Mouse (Mus musculus) kidney, adult 18-20 months (tissue): Measurements from ENCODE around the gene Slc29a1.
A peak's percentile ranks its signal among the peaks of the same experiment; 100 is the strongest.
"Not testable (repeated sequence)": the region's sequence is repeated elsewhere in the genome, so short reads cannot be mapped to it uniquely, and the experiment has no call there.

ENCODE experiments used
- DNase-seq: peaks from one replicate; pipeline ENCODE4 v3.0.0; 2021

Gene Slc29a1

DNA sequence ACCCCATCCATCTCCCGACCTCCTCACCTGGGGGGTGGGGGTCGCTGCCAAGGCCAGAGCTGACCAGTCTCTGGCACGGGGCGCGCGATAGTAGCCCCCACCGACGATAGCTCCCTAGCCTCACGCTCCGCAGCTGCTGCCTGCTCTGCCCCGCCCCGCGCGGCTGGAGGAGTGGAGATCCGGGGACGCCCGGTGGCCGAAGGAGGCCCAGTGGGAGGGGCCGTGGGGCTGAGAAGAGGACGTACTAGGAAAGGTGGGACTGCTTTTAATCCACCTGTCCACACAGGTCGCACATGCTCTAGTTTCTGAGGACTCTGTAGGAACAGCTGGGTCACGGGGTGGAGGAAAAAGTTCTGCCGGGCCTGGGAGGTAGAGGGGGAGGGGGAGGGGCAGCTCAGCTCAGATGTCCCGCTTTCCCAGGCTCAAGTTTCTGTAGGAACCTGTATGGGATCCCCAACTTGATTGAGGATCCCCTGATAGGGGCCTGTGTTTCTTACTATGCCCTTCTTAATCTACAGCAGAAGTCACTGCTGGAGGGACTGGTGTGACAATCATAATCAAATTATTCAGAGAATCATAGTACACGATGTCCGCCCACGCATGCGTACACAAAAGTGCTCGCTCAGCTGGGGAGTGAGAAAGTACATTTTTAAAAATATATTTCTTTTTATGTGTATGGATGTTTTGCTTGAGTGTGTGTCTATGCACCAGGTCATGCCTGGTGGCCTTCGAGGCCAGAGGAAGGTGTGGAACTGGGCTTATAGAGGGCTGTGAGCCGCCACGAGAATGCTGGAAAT is at the start of gene Slc29a1:
Gene Slc29a1 (minus strand): TSS at position 161 of the 797 bp plus-strand sequence.
- peak; percentile 79 for DNase-seq

DNA sequence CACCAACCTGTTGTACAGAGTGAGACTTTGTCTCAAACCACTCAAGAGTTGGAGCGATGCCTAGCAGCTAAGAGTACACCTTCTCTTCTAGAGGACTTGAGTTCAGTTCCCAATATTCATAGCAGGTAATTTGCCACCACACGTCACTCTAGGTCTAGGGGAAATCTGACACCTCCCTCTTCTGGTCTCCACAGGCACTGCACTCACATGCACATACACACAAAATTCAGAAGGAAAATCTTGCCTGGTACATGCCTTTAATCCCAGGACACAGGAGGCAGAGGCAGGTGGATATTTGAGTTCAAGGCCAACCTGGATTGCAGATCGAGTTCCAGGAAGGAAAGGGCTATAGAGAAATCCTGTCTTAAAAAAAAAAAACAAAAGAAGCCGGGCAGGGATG is 44.8 kb upstream of the Slc29a1 start:
- no peak for DNase-seq

DNA sequence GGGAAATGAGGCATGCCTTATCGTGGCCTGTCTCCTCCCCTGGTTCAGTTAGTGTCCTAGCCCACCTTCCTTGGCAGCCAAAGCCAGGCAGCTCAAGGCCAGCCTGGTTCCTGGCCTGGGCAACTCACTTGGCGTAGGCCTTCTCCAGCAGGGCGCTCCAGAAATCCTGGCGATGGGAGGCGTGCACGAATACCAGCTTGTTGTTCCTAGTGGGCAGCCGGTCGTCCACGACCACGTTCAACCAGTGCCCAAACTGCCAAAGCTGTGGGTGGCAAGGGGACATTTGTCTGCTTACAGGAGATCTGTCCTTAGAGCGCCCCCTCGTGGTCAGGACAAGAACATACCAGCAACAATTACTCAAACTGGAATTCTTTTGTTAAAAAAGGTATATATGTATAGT is 43.3 kb upstream of the Slc29a1 start:
- peak; percentile 65 for DNase-seq

DNA sequence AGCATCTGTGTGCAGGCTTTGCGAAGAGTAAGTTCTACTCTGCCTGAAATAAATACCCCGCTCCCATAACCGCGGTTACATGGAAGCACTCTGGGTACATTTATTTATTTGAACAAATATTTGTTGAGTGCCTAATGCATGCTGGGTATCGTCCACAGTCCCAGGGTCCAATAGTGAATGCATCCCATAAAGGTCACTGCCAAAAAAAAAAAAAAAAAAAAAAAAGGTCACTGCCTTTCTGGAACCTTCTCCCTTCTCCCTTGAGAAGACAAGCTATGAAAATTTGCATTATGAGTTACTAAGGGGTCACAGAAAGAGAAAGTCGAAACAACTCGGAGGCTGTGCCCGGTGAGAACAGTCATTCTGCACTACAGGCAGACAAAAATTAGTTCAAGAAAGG is 42.6 kb upstream of the Slc29a1 start:
- no peak for DNase-seq

DNA sequence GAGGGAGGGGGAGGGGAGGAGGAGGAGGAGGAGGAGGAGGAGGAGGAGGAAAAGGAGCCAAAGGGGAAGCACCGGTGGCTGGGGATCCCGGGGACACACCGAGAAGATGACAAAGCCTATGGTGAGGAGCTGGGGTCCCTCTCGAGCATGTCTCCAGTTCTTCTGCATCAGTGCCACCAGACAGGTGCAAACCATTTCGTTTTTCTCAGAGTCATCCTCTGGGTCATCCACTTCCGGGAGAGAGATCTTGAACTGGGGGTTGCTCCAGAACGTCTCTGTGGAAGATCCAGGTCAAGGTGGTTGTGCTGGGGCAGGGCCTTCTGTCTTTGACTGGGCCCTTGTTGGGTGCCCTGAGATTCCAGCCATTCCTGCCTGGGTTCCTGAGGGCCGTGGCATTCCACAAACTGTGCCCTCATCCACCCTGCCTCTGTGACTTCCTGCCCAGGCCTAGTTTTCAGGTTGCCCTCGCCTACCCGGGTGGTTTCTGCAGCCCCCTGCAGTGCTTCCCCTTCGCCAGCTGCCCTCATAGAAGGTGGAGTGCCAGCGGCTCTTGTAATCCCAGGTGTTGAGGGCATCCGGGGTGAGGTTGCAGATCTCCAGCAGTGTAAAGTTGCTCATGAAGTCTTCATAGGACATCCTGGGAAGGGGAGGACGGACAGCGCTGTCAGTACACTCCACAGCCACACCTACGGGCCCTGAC is 39.3 kb upstream of the Slc29a1 start:
- DNase-seq: no peak

DNA sequence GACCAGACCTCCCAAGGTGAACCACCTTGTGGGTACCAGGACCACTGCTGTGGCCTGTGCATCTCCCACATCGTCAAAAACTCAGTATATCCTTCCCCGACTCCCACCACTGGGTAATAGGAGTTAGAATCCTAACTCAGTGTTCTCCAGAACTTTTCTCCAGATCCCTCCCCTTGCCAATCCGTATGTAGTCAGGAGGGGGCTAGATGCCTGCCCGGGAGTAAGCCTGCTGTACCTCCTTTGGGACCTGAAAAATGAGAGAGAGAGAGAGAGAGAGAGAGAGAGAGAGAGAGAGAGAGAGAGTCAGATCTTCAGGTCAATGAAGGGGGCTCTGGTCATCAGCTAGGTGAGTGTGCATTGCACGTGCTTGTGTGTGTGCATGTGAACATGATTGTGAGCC is 34.6 kb upstream of the Slc29a1 start:
- DNase-seq: no peak

DNA sequence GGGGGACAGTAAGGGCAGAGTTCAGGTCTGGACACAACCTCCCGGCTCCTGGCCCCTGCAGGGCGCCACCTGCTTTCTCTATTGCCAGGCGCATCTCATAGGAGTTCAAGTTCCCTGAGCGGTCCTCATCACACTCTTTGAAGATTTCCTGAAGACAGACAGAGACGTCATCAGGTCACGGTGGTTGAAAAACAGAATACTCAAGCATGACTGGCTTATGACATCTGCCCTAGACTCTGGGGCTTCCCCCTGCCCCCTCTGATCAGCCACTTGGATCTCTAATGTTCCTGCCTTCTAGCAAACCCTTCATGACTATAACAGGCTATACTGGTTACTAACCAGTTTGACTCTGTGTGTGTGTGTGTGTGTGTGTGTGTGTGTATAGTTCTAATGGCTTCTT is 32.5 kb upstream of the Slc29a1 start:
- DNase-seq: no peak

DNA sequence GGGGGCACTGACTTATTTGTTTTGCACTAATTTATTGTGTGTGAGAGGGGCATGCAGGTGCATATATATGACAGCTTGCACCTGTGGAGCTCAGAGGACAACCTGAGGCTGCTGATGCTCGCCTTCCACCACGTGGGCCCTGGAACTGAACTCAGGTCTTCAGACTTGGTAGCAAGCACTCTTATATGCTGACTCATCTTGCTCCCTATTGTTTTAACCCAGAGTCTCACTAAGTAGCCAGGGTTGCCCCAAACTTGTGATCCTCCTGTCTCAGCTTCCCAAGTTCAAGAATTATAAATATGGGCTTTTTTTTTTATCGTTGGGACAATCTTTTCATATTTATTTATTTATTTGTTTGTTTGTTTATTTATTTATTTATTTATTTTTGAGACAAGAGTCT is 31.6 kb upstream of the Slc29a1 start:
- no peak for DNase-seq

DNA sequence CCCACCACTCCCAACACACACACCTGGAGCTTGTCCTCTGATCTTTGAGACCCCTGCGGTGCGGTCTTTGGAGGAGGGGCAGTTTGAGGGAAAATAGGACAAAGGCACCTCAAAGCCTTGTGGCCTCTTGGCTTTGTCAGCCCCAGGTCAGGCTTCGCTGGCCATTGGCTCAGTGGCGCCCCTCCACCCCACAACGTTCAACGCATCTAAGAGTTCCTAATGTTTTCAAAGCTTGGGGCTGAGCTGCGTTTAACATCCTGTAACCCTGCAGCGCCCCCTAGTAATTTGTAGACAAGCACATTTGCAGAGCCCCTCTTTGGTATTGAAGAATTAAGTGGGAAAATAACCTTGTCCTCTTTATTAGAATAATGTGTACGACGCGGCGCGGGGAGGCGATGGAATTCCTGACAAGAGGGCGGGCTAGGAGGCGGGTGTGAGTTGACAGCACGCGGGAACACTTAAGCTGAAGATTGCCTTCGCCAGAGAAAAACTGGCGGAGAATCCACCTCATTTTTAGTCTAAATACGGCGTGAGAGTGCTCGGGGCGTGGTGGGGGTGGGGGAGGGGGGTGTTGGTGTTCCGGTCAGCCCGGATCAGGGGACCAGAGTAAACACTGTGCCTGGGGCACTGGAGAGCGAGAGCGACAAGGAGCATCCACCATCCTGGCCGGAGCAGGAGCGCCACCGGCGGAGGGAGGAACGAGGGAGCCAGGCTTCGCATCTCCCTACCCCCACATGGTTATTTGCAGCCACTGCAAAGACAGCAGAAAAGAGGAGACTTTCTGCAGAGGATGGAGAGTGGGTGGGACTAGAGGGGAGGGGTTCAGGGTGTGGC is 30.7 kb upstream of the Slc29a1 start:
- peak; percentile 61 for DNase-seq

DNA sequence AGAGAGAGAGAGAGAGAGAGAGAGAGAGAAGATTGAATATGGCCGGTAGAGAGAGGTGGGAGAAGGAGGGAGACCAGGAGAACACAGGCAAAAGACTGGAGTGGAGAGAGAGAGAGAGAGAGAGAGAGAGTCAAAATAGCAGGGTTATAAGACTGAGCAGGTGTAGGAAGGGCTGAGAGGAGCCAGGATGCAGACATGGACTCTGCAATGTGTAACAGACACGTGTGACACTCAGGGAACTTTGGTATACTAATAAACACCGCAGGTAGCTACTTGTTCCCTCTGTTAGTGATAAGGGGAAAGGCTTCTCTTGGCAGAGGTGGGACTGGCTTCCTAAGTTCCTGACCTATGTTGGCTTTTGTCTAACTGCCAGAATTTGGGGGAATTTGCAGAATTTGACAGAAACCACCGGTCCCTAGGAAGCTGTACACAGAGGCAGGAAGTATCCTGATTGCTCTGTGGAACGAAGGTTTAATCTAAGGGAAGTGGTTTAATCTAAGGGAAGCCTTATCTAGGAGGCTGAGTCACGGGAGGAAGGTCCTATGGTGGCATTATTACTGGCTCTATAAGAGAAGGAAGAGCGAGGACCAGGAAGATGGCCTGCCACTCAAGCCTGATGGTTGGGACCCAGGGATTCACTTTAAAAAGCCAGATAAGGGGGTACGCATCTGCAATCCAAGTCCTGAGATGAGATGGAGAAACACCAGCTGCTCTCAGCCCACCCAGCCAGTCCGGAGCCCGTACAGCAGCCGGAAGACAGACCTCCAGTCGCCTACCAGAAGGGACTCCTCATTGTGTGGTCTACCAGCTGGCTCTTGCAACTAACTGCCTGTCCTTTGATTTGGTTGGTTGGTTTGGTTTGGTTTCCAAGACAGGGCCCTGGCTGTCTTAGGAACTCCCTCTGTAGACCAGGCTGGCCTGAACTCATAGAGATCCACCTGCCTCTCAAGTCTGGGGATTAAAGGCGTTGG is 29.8 kb upstream of the Slc29a1 start:
- no peak for DNase-seq

DNA sequence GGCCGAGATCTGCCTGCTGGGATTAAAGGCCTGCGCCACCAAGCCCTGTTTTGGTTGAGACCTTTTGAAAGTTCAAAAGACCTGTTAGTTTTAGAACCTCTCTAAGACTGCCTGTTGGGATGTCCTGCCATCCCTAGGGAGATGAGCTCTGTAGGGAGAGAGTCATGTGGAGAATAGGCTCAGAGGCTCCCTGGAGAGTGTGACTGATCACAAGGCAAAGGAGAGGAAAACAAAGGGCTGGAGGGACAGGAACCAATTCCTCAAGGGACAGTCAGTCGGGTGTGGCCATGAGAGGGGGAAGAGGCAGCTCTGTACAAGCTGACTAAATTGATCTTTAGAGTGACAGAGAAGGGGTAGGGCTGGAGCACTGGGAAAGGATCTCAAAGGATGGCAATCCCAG is 28.8 kb upstream of the Slc29a1 start:
- no peak for DNase-seq

DNA sequence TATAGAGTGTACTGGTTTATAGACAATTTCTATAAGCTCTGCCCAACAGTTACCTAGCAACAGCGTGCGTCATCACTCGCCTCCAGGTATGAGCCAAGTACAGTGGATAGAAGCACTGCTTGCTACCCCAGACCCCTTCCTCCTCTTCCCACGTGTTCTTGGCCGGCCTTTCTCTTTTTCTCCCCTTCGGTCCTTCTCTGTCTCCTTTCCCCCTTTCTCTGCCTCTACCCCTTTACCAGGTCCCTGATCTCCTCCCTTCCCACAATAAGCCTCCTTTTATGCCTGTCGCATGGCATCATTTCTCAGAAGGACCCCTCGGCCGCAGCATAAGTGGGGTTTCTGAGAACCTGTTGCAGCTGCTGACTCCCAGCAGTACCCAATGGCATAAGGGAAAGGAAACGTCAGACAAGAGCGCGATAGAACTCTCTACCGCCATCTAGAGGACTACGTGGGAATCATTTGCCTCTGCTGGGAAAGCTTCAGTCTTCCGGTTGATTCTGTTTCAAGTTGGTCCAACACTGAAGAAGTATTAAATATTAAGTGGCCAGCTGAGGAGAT is 27.2 kb upstream of the Slc29a1 start:
- DNase-seq: peak; percentile 67

DNA sequence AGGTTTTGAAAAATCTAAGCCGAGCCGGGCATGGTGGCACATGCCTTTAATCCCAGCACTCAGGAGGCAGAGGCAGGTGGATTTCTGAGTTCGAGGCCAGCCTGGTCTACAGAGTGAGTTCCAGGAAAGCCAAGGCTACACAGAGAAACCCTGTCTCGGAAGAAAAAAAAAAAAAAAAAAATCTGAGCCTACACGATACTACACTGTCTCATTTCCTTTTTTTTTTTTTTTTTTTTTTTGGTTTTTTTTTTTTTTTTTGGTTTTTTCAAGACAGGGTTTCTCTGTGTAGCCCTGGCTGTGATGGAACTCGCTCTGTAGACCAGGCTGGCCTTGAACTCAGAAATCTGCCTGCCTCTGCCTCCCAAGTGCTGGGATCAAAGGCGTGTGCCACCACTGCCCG is 24.0 kb upstream of the Slc29a1 start:
- not testable (repeated sequence) for DNase-seq

DNA sequence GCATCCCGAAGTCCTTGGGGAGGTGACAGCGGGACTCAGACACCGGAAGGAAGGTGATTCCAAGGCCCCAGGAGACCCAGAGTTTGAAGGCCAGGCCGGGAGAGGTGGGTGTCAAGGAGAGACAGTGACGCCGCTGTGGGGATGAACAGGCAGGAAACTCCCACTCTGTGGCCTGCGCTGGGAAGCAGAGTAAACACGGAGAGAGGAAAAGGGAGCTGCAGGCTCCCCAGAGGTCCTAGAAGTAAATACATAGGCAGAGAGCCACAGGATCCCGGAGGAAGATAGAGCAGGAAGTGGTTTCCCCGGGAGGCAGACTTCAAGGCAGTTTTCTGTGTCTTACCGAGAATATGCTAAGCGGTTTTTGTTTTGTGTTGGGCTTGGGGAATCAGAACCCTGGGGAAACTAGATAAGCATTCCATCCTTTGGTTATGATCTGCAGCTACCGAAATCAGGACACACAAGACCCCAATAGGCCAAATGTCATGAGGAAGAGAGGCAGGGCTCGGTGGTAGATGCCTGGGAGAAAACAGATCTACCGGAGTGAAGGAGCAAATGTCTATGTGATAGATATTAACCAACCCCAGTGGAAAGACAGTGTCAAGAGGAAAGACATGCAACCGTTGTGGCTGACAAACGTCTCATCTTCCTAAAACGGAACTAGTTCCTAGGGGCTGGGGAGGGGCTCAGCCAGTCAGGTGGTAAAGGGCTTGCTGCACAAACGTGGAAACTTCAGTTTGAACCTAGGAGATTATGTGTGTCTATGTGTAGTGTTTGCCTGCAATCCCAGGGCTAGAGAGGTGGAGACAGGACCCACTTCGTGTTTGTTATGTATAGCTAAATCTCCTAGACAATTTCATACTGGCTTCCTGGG is 20.2 kb upstream of the Slc29a1 start:
- peak; percentile 42 for DNase-seq

DNA sequence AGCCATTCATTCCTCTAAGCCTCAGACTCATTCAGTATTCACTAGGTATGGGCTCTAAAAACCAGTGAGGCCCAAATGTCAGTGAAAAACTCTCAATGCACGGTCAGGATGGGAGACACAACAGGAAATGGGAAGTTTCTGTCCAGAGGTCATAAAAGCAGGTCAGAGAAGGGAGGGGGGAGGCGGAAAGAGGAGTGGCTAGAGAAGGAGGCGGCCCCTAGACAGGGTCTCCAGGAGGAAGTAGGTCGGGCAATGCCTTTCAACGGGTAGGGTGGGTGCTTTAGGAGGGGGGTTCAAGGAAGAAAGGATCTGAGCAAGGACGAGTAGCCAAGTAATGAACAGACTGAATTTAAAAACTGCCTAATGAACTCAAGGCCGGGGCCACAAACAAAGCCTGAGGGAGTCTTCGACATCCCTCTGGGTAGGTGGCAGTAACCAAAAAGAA is 19.6 kb upstream of the Slc29a1 start:
- peak; percentile 52 for DNase-seq

DNA sequence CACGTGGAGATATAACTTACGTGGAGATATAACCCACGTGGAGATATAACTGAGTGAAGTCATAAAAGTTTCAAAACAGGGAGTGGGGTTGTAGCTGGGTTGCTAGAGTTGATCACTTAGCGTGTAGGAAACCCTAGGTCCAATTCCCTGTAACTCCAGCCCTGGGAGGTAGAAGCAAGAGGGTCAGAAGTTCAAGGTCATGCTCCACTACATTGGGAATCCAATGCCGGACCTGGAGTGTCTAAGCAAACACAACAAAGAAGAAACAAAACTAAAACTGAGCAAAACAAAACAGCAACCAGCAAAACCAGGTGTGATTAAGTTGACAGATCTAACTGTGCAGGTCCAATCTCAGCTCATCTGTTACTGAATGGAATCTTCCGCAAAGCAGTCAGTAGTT is 18.2 kb upstream of the Slc29a1 start:
- no peak for DNase-seq

DNA sequence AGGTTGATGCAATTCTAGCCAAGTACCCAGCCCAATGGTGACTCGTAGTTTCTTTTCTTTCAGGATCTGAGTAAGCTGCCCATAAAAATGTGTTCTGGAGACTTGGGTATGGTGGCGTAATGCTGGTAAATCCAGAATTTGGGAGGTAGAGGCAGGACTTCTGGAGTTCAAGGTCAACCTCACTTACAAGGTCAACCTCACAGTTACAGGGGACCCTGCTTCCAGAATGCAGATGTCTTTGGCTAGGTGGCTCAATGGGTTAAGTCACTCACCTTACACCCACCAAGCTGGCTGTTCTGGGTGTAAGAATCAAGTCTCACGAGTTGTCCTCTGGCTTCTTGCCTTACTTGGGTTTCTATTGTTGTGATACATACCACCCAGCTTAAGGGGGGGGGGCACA is 17.3 kb upstream of the Slc29a1 start:
- DNase-seq: no peak

DNA sequence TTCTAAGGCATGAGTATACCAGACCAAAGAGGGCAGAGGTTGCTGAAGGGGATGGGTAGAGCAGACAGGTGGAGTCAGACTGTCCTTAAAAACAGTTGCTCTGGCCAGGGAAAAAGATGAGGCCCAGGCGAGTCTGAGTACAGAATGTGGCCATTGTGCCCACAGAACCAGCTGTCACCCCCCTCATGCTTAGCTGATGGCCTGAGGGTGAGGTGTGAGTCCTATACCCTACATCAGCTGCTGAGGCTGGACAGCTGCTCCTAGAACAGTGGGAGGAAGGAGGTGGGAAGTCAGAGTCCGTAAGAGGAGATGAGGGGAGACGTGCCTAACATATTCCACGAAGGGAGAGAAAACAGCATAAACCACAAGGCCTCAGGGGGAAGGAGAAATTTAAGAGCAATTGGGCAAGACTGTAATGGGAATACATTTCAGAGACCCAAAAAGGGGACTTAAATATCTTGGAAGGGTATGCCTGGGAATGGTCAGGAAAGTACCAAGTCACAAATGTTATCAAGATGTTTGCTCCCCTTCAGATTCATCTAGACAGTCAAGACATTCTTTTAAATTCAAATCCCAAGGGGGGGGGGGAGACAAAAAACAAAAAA is 16.7 kb upstream of the Slc29a1 start:
- no peak for DNase-seq

DNA sequence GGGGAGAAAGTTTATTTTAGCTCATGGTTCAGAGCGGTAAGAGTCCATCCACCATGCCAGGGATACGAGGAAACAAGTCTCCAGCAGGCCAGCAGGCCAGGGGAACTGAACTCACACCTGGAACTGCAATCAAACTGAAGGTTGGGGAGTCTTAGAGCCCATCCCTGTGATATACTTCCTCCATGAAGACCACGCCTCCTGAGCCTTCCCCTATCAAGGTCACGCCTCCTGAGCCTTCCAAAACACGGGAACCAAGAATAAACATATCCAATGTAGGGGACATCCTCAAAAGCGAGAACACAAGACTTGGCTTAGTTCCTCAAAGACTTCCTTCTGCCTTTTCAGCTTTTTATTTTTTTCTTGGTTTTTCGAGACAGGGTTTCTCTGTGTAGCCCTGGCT is 13.5 kb upstream of the Slc29a1 start:
- DNase-seq: no peak

DNA sequence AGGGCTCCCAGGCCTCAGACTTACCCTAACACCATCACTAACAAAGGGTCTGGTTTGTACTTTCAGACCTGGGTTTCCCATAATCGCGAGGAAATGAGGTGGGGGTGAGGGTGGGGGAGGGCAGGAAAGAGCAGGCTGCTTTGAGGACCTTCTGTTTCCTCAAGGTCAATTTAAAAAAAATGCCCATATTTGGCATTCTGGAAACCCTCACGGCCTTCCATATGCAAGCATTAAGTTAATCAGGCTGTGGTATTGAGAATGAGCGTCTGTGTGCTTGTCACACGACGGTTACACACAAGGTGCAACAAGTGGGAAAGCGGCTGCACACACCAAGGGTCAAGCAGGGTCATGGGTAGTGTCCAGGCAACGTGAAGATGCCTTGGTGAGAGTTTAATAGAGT is 12.6 kb upstream of the Slc29a1 start:
- DNase-seq: no peak
